Mouse (Mus musculus) cortical plate, adult 2 months (tissue): ENCODE measurements around the gene C3. TPM values are rescaled to one million over a fixed set of nuclear protein-coding genes. Genes with fewer than 3 reads are reported as not detected.

Experiments
- H3K27ac ChIP-seq: fragments of 200-500 bp; 2 replicates; pipeline ENCODE4 v1.5.1; 2012; ENCODE audit warnings: low read length, control low read depth, inconsistent platforms; ENCODE audit not compliant: insufficient read depth
- H3K4me1 ChIP-seq: fragments of 200-500 bp; 2 replicates; pipeline ENCODE4 v1.6.1; 2011; ENCODE audit warnings: low read length; ENCODE audit not compliant: control insufficient read depth, insufficient read depth
- H3K4me3 ChIP-seq: fragments of 200-500 bp; 2 replicates; pipeline ENCODE4 v1.5.1; 2011; ENCODE audit warnings: mild to moderate bottlenecking, low read length, control low read depth; ENCODE audit not compliant: insufficient read depth
- CTCF ChIP-seq: fragments of 200-500 bp; IDR thresholded peaks from 2 replicates; pipeline ENCODE4 v1.5.1; 2011; ENCODE audit warnings: mild to moderate bottlenecking, control low read depth, low read length; ENCODE audit not compliant: insufficient read depth; ENCODE audit errors: extremely low read depth
- POLR2A ChIP-seq: fragments of 200-500 bp; IDR thresholded peaks from 2 replicates; pipeline ENCODE4 v1.6.1; 2011; ENCODE audit warnings: mild to moderate bottlenecking, low read length, control low read depth; ENCODE audit not compliant: insufficient read depth; ENCODE audit errors: extremely low read depth
- polyA plus RNA-seq: library from polyadenylated mRNA; depleted of rRNA; stranded (reverse); fragments of >200 nt; gene quantifications from 2 replicates; pipeline ENCODE4 v1.2.3, GENCODE M21; 2012; rRNA removed

The C3 gene
- polyA plus RNA-seq, 1 experiment = 0.17 TPM

DNA sequence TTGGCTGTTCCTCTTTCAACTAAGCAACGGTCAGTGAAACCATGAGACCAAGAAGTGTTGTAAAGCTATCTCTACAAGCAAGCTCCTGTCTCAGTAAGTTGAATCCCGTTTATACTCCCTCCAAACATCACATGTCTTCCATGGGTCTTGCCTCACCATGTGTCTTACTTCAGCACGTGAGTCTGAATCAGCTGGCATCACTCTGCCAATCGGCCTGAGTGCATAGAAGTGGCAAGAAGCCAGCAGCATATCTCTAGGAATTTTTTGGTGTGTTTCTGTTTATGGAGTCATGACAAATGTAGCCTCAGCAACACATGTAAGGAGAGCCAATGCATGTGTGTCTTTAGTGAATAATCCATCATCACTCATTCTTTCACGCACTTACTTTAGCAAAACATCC lies 55.6 kb downstream of the C3 start:
- Histone ChIP-seq H3K27ac (no peak overlapping the region), H3K4me1 (no peaks in the 10 kb centered on the region), H3K4me3 (no peak overlapping the region)
- TF ChIP-seq POLR2A = no peak
- TF ChIP-seq CTCF = no peak

DNA sequence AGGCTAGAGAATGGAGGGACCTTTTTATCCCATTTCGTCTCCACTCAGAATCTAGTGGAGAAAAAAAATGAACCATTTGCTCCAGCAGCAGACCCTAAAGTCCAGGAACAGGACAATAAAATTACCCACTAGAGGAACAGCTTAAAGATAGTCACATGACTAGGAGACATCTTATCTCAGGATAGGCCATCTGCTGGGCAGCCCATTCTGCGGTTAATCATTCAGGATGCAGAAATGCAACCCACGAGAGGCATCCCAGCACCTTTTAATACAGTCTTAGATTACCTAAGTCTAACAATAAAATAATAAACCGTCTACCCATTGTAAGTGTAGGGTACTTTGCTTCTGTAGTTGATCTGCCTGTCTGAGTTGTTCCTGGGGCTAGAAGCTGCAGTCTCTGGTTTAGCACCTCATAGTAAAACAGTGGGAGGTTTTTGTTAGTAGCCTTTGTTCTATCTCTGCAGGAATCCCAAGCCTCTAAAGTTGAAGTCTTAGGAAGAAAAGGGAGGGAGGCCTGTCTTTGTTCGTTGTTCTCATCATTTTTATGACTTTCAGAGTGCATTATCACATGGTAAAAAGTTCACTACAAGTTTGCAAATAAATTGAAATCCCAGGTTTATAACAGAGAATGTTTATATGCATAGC lies 57.2 kb downstream of the C3 start:
- Histone ChIP-seq H3K4me1 (no peaks in the 10 kb centered on the region), H3K4me3 (no peak overlapping the region), H3K27ac (no peak overlapping the region)
- no peak for TF ChIP-seq POLR2A
- no peak for TF ChIP-seq CTCF

GRCm38 (mm10) chr17:57166800-57167791 lies 60.8 kb downstream of the C3 start:
- Histone ChIP-seq H3K4me1 (no peaks in the 10 kb centered on the region), H3K4me3 (no peak overlapping the region), H3K27ac (no peak overlapping the region)
- TF ChIP-seq CTCF (peak; percentile 80), POLR2A (no peak)

Other genes starting within 250 kb of the C3 start
- not detected in 2 replicates for gene Acer1, start 246.0 kb downstream of the C3 start, polyA plus RNA-seq
- gene Clpp, start 237.8 kb downstream of the C3 start, polyA plus RNA-seq = 139 and 146 TPM in 2 replicates
- 32.1 and 35.4 TPM in 2 replicates for gene Alkbh7, start 230.8 kb downstream of the C3 start, polyA plus RNA-seq
- not detected in 2 replicates for gene Pspn, start 228.1 kb downstream of the C3 start, polyA plus RNA-seq
- gene Gtf2f1, start 216.8 kb downstream of the C3 start, polyA plus RNA-seq = 73.3 and 80.0 TPM in 2 replicates
- gene Gm17949, start 216.7 kb downstream of the C3 start, polyA plus RNA-seq = 0.13 TPM in 1 of 2 replicates, not detected in the other
- gene Khsrp, start 196.6 kb downstream of the C3 start, polyA plus RNA-seq = 58.4 and 63.4 TPM in 2 replicates
- gene Slc25a41, start 186.5 kb downstream of the C3 start, polyA plus RNA-seq = 0.19 and 0.25 TPM in 2 replicates
- 0.93 and 1.6 TPM in 2 replicates for gene Crb3, start 169.0 kb downstream of the C3 start, polyA plus RNA-seq
- gene Slc25a23, start 168.3 kb downstream of the C3 start, polyA plus RNA-seq = 319 and 330 TPM in 2 replicates
- 2.3 and 2.8 TPM in 2 replicates for gene Dennd1c, start 149.6 kb downstream of the C3 start, polyA plus RNA-seq
- 597 and 680 TPM in 2 replicates for gene Tubb4a, start 140.4 kb downstream of the C3 start, polyA plus RNA-seq
- 0.93 and 1.0 TPM in 2 replicates for gene Tnfsf9, start 122.8 kb downstream of the C3 start, polyA plus RNA-seq
- 0.25 and 0.29 TPM in 2 replicates for gene Cd70, start 78.4 kb downstream of the C3 start, polyA plus RNA-seq
- gene Tnfsf14, start 34.0 kb downstream of the C3 start, polyA plus RNA-seq = 0.08 TPM in 1 of 2 replicates, not detected in the other
- 28.8 and 29.7 TPM in 2 replicates for gene Gpr108, start 20.3 kb upstream of the C3 start, polyA plus RNA-seq
- 10.1 and 11.2 TPM in 2 replicates for gene Trip10, start 21.3 kb upstream of the C3 start, polyA plus RNA-seq
- gene Vav1, start 51.0 kb upstream of the C3 start, polyA plus RNA-seq = 3.6 TPM in 2 replicates
- gene Adgre1, start 130.6 kb upstream of the C3 start, polyA plus RNA-seq = 5.0 and 5.3 TPM in 2 replicates